Mouse (Mus musculus): ENCODE measurements around the gene Topors.

The Topors gene

DNA sequence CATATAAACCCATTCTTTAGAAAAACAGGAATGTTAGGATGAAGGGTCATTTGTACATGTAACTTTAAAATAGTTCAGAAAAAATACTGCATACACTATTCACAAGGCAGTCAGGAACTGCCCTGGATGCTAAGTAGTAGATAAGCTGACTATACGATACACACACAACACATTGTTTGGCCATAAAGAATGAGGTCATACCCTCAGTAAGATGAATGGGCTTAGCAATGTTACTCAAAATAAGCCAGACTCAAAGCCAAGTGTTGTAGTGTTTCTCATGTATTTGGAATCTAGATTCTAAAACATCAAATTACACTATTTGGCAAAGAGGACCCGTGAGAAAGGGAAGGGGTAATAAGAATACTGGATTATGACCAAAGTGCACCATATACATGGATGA lies 15.9 kb downstream of the Topors start:
- DNase-seq (ENCODE audit: inconsistent age in 2 of 2, low spot score in 1 of 2), result no peak

DNA sequence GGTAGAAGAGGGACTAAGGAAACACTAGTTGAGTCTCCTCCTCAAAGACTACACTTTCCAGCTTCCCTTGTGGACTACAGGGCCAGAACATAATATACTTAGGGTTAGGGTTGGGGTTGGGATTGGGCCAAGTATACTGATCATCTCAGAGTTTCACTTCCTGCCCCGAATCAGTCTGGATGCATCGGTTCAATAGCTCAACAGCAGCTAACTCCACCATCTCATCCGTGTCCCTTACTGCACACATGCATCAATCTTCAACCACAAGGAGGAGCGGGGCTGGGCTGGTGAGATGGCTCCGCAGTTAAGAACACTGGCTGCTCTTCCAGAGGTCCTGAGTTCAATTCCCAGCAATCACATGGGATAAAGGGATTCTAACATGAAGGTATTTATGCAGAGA lies 18.7 kb downstream of the Topors start:
- no peak for DNase-seq (ENCODE audit: inconsistent age in 2 of 2, low spot score in 1 of 2)

DNA sequence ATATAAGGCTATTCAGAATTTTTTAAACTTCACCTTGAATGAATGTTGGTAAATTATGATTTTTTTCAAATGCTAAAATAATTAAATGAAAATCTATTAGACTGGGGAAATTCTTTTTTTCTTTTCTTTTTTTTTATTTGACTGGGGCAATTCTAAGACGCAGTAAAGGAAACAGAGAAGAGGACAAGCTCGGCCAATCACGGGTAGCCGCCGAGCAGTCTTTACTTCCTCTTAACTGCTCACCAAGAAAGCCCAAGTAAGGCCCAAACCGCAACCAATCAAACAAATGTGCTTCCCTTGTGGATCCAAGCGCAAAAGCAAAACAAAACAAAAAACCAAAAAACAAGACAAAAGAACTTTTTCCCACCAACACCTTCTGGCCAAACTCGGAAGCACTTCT lies 25.6 kb downstream of the Topors start:
- no peak for DNase-seq (ENCODE audit: inconsistent age in 2 of 2, low spot score in 1 of 2)

DNA sequence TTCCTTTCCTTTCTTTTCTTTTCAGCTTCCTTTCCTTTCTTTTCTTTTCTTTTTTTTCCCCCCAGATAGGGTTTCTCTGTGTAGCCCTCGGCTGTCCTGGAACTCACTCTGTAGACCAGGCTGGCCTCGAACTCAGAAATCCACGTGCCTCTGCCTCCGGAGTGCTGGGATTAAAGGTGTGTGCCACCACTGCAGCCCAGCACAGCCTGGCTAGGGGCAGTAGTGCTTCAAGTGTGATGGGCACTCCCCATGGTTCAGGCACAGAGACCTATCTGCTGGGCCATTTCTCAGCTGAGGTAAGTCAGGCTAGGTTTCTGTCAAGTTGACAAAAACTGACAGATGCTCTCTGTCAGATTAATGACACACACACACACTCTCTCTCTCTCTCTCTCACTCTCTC lies 26.6 kb downstream of the Topors start:
- no peak for DNase-seq (ENCODE audit: inconsistent age in 2 of 2, low spot score in 1 of 2)

DNA sequence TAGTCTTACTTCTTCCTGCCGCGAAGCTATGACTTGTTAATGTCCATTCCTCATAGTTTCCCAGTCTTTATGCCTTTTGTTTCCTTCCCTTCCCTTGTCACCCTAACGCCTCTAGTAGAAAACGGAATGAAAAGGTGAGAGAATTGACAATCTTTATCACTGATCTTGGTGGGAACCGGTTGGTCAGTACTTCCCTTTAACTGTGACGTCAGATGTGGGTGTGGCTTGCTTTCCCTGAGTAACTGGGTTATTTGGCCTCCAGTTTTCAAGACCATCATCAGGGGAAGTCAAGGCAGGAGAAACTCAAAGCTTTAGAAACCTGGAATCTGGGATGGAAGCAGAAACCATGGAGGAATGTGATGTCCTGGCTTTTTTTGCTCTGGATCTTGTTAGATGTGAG lies 27.7 kb downstream of the Topors start:
- no peak for DNase-seq (ENCODE audit: inconsistent age in 2 of 2, low spot score in 1 of 2)

DNA sequence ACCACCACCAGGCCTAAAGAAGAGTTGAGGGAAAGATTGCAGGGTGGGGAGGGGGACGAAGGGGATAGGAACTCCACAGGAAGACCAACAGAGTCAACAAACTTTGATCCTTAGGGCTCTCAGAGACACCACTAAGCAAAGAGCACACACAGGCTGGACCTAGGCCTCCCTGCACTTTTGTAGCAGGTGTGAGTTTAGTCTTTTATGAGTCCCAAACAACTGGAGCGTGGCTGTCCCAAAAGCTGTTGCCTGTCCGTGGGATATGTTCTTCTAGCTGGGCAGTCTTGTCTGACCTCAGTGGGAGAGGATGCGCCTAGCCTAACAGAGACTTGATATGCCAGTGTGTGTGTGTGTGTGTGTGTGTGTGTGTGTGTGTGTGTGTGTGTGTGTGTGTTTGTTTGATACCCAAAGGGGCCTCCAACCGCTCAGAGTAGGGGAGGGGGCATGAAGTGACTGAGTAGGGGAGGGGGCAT lies 29.3 kb downstream of the Topors start:
- DNase-seq (ENCODE audit: inconsistent age in 2 of 2, low spot score in 1 of 2), result peak in 1 of 2 experiments; percentile 62

DNA sequence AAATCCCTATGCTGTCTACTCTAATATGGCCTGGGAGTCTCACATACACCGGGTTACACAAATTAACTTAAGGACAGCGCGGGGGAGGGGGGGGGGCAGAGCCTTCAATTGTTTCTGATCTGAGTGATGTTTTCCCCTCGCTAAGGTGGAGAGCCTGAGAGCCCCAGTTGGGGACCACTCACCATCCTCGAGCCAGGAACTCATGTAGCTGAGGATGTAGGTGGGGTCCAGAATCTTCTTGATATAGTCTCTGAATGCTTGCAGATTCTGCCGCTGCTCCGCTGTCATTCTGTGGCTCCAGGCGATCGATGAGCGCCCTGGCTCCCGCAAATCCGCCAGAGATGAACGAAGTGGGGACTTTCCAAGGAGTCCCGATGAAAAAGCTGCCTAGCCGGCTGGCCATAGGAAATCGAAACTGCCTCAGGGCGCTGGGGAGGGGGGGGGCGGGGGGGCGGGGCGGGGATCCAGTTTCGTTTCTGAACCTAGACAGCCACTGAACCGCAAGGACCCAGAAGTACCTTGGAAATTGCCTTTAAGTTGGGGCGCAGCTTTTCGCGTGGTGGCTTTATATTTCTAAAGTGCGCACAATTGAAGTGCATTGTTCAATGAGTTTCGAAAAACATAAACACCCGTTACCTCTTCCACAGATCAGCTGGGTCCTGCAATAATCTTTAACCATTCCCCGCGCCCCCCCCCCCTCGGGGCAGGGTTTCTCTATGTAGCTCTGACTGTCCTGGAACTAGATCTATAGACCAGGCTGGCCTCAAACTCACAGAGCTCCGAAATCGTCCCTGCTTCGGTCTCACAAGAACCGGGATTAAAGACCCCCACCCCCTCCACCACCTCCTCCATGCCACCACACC lies 30.0 kb downstream of the Topors start, which contains the start of gene Ddx58:
Gene Ddx58 (minus strand): TSS at position 420 of the 863 bp plus-strand sequence.
- peak; percentile 56 to 87 for DNase-seq (ENCODE audit: inconsistent age in 2 of 2, low spot score in 1 of 2)

DNA sequence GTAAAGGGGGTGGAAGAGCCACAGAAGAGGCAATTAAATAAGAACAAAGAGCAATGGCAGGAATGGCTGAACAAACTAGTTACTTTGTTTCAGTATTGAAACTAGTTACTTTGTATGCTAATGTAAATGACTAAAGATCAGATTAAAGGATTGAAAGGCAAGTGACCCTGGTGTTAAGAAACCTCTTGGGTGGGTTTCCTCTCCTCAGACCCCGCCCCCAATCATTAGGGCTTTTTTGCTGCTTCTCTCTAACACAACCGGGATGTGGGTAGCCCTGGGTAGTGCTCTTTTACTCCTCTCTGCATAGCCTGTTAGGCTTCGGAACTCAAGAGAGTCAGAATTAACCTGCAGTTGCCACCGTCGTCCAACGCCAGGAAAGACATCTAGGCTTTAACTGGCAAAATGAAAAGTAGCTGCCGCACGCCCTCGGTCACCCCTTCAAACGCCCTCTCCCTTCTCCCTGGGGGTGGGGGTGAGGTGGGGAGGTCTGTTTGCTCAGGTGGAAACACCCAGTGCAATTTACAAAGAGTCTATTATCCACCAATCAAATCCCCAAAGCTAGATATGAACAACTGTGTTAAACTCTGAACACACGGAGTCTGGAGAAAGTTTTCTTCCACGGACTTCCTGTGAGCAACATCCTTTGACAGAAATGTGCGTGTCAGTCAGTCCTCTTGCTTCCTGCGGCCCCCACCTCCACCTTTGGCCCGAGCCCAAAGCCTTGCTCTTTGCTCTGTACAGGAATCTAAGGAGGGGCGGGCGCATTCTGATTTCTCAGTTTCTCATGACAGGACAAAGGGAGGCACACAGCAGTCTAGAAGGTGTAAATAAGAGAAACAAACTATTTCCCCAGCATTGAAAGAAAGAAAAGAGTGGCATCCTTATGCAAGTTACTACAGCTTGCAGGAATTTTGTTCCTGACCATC lies 30.9 kb downstream of the Topors start:
- peak; percentile 78 to 92 for DNase-seq (ENCODE audit: inconsistent age in 2 of 2, low spot score in 1 of 2)

DNA sequence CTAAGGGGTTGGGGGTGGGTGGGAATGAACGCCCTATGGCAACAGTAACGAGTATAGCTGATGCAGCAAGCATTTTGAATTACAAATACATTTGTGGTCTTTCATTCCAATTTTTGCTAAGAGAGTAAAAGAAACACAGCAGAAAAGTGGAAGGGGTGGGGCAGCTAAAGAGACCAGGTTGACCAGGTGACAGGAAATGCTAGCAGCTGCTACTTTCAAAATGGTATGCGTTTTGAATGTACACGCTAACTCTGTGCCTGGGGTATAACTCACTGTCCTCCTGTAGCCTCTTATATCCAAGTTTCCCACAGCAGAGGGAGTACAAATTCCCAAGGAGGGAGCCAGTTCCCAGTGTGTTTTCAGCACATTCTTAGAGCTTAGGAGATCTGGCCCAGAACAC lies 32.8 kb downstream of the Topors start:
- no peak for DNase-seq (ENCODE audit: inconsistent age in 2 of 2, low spot score in 1 of 2)

DNA sequence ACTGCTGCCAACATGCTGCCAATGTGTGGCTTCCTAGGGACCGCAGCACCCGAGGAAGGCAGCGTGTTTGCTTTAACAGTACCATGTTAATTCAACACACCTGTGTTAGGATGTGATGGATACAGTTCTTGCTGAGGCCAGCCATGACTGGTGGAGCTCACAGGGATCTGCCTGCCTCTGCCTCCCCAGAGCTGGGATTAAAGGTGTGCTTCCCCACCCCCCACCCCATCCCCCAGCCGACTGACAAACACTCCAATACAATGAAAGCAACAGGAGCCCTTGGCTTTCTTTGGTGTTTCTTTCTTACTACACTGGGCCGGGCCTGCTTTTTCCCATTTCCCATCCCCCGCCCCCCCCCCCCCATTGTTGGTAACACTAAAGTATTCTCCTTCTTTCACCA lies 35.4 kb downstream of the Topors start:
- no peak for DNase-seq (ENCODE audit: inconsistent age in 2 of 2, low spot score in 1 of 2)

DNA sequence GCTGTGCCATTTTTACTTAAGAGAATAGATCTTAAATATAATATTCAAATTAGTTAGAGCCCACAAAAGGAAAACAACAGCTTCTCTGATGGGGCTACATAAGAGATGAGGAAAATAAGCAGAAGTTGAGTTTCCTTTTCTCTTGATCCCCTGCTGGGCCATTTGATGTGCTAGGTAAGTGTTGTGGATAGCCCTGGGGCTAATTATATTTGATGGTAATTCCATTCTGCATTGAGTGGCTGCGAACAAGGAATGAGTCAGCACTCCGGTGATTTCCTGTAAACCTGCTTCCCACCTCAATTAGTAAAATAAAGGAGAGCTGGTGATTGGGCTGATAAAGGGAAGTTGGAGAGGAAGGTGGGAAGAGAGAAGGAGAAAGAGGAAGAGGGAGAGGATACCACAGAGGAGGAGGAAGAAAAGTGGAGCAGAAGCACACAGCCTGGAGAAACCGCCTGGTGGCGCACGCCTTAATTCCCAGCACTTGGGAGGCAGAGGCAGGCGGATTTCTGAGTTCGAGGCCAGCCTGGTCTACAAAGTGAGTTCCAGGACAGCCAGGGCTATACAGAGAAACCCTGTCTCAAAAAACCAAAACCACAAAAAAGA lies 36.5 kb downstream of the Topors start:
- DNase-seq (ENCODE audit: inconsistent age in 2 of 2, low spot score in 1 of 2), result no peak

DNA sequence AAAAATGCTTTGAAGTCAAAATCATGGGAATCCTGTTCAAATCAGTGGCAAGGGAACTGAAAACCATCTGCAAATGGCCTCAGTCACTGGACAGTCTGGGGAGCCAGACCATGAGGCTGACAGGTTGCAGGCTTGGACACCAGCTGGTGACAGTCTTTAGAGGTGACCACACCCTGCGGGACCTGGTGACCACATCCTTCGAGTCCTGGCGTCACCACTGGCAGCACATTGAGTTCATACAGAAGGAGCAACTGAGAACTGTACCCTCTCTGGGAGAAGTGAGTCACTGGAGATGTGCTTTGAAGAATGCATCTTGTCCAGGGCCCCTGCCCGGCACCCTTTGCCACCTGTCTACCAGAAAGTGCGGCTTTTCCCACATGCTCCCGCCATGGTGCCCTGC lies 39.9 kb downstream of the Topors start:
- DNase-seq (ENCODE audit: inconsistent age in 2 of 2, low spot score in 1 of 2), result no peak

DNA sequence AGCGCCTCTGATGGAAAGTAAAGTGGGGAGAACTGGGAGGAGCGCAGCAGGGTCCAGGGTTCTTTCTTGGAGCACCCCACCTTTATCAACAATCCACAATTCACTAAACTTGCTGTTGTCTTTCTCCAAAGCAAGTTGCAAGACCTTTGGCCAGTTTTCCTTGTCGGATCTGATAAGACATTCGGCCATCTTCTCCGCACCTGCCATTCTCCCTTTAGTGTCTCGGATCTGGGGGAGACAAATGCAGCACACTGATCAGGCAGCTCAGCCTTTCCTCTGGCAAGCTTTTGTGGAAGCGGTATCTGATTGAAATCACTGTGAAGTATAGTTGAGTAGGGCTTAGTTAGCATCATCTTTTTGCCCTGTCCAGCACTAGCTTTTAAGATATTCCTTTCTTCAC lies 41.8 kb downstream of the Topors start:
- no peak for DNase-seq (ENCODE audit: inconsistent age in 2 of 2, low spot score in 1 of 2)

DNA sequence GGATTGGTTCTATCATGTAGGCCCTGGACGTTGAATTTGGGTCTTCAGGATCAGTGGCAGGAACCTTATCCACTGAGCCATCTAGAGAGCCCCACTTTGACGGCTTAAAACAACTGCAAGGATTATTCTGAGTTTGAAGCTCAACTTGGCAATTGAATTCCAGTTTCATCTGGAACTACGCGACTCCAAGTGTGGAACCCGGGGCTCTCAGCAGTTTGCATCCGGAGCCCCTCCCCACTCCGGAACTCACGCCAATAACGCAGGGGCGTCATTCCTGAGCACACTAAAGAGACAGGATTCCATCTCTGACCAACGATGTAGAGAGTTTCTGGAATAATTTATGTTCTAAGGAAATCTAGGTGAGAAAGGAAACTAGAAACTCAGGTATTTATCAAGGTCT lies 42.5 kb downstream of the Topors start:
- DNase-seq (ENCODE audit: inconsistent age in 2 of 2, low spot score in 1 of 2), result no peak

DNA sequence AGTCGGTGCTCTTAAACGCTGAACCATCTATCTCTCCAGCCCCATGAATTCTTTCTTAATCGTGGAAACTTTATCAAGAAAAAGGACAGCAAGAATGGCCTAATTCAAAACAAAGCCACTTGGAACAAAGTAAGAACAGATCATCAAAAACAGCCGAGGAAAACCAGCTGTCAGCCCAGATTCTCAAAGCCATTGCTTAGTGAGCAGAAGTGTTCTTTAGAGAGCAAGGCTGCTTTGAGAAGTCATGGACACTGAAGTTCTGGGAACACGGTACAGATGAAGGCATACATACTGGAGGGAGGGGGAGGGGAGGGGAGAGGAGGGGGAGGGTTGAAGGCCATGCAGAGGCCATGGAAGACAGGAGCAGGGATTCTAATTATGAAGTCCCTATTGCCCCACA lies 43.6 kb downstream of the Topors start:
- no peak for DNase-seq (ENCODE audit: inconsistent age in 2 of 2, low spot score in 1 of 2)

DNA sequence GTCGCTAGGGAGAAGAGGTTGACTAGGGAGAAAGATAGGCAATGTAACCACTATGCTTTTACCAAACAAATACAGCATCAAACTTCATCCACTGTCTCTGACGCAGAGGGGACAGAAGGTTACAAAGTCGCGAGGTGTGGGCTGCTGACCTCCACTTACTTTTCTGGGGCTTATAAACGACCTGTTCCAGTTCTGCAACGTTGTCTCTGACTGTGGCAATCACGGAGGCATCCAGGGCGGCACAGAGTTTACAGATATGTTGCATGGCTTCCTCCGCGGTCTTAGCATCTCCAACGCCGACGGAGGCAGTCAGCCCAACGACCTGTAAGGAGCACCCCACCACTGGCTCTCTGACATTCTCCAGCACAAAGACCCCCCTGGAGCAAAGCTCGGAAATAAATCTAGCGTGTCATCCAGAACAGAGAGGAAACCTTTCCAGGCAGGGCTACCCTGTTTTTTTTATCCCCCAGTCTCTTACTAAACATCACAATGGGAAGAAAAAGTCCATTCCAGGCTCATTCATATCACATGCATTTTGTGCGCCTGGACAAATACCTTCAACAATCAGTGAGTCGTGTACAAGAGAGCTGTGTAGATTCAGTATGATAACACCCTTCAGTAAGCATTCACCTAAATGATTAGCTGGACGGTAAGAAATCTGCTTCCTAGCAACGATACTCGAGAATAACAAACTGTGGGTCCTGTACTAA lies 47.6 kb downstream of the Topors start:
- no peak for DNase-seq (ENCODE audit: inconsistent age in 2 of 2, low spot score in 1 of 2)

DNA sequence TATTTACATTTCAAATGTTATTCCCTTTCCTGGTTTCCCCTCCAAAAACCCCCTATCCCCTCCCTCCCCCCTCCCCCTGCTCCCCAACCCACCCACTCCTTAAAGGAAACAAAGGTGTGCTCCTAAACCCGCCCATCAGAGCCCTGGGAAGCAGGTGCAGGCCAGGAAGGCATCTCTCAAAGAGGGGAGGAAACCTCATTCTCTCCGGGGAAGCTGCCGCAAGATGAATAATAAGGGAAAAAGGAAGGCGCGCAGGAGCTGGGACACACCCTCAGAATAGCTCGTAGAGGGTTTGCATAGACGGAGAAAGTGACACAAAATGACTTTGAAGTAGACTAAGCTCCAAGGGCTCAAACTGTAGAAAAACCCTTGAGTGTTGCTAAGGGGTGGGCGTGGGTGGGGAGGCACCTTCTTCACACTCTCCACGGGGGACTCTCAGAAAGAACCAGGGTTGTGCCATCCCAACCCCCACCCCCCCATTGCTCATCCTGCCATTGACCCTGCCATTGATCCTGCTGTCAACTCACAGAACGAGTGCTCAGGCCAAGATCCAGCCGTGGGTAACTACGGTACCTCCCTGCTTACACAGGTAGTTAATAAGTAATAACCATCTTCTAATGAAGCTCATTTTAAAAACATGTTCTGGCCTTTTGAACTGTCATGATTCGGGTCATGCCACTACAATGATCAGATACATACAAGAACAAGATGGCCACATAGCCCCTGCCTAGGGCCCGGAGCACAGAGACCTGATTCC lies 48.5 kb downstream of the Topors start:
- DNase-seq (ENCODE audit: inconsistent age in 2 of 2, low spot score in 1 of 2), result no peak

DNA sequence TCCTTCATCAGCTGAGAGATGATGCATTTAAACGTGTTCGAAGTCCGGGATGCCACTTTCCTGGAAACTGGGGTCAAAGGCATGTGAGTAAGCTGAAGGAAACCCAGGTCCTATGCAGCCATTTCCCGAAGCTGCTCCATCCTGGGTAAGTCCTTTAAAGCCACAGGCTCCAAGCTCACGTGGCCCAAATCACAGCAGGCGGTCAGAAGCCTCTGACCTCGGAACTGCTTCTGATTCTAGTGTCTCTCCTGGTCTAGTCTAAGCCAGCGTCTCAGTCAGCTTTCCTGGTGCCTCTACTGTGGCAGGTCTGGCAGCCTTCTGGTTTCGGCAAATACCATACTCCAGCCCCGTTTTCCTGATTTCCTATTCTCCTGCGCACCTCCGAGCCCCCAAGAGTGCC lies 49.2 kb downstream of the Topors start:
- DNase-seq (ENCODE audit: inconsistent age in 2 of 2, low spot score in 1 of 2), result no peak

DNA sequence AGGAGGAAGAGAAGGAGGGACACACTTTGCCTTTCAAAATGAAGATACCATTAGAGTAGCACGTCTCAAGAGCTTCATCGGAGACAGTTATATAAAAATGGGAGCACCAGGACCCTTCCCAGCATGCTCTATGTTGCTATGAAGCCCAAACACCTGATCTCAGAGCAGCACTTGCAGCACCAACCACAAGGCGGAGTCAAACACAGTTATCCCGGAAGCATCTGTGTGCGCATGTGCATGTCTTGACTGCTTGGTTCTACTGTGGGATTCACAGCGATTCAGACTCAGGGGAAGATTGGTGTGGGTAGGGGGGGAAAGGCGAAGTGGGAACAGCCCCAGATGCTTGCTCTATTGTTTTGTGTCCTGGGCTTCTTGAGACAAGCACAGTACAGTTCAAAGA lies 51.3 kb downstream of the Topors start:
- peak in 1 of 2 experiments; percentile 55 for DNase-seq (ENCODE audit: inconsistent age in 2 of 2, low spot score in 1 of 2)

DNA sequence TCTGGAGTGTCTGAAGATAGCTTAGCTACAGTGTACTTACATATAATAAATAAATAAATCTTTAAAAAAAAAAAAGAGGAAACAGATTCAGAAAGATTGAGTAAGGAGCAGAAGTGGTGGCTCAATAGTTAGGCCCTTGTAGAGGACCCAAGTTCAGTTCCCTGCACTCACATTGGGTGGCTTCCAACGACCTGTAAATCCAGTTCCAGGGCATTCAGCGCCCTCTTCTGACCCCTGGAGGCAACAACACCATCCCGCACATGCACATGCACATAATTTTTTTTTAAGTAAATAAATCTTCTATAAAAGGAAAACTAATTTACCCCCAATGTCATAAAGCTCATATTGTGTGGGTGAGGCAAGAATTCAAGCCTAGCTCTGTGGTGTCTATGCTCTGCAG lies 51.7 kb downstream of the Topors start:
- no peak for DNase-seq (ENCODE audit: inconsistent age in 2 of 2, low spot score in 1 of 2)
